Mouse (Mus musculus) urinary bladder, postnatal 36 days (tissue): Measurements from ENCODE around the gene Krtcap2.

Experiments used
- DNase-seq, 2 experiments: peaks; one replicate each; pipeline ENCODE4 v3.0.0; 2022; ENCODE audit warnings: low spot score in 2 of 2, mixed read lengths in 1 of 2

Krtcap2 gene

DNA sequence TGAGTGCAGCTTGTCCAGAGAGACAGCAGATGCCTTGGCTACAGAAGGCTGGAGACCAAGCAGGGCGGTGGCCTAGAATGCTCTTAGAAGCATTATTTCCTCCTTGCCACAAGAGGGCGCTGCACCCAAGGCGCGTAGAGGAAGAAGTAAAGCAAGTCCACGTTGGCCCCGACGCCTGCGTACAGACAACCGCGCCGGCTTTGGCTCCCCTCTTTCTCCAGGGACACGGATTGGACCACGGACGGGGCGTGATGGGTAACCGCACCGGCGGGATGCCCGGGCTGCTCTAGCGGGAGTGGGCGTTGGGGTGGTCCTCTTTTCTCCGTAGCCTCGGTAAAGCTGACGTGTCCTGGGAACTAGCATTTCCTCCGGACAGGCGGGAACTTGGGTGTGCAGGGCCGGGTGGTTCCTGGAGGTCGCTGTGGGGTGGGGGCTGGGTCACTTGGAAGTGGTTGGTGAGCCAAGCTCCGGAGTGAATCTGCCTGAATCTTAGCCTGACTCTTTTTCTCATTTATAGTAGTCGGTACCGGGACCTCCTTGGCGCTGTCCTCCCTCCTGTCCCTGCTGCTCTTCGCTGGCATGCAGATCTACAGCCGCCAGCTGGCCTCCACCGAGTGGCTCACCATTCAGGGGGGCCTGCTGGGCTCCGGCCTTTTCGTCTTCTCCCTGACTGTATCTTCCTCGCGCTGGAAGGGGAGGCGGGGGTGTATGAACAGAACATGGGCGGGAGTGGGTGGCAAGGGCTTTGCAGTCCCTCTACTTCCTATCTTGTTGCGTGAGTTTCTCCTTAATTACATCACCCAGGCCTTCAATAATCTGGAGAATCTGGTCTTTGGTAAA, 715 bp downstream of the Krtcap2 start, which contains the start of gene Trim46:
TSS of gene Trim46 (minus strand) at position 49 of the 840 bp plus-strand sequence.
- peak; percentile 82 to 88 for DNase-seq

- DNase-seq: no peak
Observed at GRCm38 (mm10) chr3:89247466-89247865, 1.7 kb downstream of the Krtcap2 start.

- peak; percentile 61 to 76 for DNase-seq
Observed at GRCm38 (mm10) chr3:89250435-89251040, 4.8 kb downstream of the Krtcap2 start.

GRCm38 (mm10) chr3:89251365-89251895, 5.7 kb downstream of the Krtcap2 start:
- DNase-seq: no peak

DNA sequence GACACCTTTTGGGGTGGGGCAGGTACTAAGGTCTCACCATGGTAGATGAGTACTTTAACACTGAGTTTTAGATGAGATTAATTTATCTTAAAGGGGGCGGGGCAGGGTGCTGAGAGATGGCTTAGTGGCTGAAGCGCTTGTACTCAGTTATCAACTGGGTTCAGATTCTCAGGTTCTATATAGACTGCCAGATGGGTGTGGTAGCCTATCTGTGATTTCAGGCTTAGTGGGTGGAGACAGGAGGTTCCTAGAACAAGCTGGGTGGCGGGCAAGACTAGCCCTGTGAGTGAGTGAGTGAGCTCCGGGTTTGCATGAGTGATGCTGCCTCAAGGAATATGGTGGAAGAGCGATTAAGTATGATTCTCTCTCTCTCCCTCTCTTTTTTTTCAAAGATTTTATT, 9.2 kb downstream of the Krtcap2 start:
- no peak for DNase-seq

- no peak for DNase-seq
Observed at GRCm38 (mm10) chr3:89256177-89256576, 10.4 kb downstream of the Krtcap2 start.

DNA sequence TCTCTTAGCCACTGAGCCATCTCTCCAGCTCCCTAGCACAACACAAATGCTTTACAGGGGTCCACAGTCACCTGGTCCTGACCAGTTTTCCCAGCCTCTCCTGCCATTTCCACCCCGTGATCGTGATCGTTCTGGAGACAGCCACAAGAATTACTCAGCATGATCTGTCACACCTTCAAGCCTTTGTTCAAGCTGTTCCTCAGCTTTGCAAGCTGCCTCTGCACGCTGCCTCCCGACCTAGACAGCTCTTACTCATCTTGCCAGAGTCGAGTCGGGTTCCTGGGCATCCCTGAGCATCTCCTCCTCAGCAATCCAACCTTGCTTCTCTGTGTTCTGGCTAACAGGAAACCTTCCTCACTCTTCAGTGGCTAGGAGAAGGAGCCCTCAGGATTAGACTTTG, 13.3 kb downstream of the Krtcap2 start, which contains the start of gene Dpm3:
TSS of gene Dpm3 (plus strand) at position 283 of the 400 bp plus-strand sequence.
- no peak for DNase-seq

DNA sequence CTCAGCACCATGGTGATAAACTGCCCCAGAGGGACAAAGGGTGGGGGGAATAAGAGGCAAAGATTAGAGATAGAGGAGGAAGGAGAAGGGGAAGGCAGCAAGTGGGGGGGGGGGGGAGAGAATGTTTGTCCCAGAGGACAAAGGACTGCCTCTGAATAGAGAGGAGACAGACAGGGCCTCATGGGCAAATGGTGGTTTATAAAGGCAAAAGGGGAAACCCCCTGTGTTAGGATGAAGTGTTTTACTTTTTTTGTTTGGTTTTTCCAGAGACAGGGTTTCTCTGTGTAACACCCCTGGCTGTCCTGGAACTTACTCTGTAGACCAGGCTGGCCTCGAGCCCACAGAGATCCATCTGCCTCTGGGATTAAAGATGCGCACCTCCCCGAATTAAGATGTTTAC, 14.4 kb downstream of the Krtcap2 start:
- DNase-seq: no peak

DNA sequence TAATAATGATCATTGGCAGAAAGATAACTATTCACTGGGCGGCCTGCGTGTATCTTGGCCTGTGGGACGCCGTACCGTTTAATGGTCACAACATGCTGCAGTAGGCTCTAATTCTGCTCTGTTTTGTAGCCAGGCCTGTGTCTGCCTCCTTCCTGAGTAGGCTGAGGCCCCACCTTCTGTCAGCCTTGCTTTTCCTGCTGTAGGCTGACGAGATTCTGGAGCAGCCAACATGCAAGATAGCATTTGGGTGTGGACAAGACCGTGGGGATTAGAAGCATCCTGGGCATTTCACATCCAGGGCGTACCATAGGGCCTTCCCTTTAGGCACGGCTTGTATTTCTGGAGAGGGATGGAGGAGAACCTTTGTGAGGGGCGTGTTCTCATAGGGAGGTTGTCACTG, 16.7 kb downstream of the Krtcap2 start:
- no peak for DNase-seq

- DNase-seq: peak; percentile 74 to 80
Observed at GRCm38 (mm10) chr3:89266439-89266893, 20.7 kb downstream of the Krtcap2 start.

GRCm38 (mm10) chr3:89268916-89269315, 23.1 kb downstream of the Krtcap2 start:
- no peak for DNase-seq

- peak; percentile 79 to 88 for DNase-seq
Observed at GRCm38 (mm10) chr3:89270051-89270755, 24.4 kb downstream of the Krtcap2 start, which contains the start of gene Slc50a1. Gene Slc50a1, minus strand, starts transcription at chr3:89270570.

DNA sequence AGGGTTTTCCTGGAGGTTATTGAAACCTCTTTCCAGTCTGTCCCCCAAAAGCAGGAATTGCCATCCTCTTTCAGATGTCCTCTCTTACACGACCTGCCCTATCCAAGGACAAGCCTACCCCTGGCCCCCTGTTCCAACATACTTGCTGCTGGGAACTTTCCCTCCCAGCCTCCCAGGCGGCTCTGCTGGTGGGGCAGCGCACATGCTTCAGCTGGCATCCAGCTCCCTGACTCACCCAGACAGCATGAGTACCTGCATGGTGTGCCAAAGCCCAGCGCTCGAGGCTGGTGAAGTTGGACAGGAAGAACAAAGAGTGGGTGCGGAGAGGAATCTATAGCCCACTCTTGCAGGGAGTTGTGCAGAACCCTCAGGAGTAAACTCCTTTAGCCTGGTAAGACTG, 25.1 kb downstream of the Krtcap2 start:
- DNase-seq: peak; percentile 36 to 59

- DNase-seq: no peak
Observed at GRCm38 (mm10) chr3:89271760-89272159, 26.0 kb downstream of the Krtcap2 start.

- no peak for DNase-seq
Observed at GRCm38 (mm10) chr3:89276061-89276460, 30.3 kb downstream of the Krtcap2 start.

DNA sequence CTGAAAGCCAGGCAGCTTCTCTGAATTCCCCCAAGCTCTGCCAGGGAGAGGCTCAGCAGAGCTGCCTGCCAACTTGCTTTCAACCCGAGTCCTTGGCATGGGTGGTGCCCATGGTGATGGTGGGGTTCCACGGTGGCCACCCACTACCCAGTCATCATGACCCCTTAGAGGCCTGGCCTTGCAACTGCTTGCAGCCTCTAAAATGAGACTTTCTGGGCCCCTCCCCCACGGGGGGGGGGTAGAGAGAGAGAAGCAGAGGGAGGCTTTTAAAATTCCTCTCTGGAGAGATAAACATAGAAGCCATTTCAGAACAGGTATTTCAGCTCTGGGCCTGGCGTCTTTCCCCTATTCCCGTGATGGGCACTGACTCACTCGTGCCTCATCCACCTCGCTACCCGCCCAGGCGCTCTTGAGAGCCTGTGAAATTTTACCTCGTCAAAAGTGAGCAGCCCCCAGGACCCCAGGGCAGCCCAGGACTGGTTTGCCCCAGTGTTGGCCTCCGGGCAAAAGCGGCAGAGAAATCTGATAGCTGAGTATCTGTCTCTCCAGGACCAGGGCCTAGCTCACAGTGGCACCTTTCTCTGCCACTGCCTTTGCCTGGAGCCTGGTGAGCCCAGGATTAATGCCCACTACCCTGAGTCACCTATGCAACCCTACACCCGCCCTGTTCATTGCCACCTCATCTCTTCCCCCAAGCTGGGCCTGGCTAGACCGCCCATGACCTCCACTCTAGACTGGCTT, 31.7 kb downstream of the Krtcap2 start:
- DNase-seq: peak; percentile 65 to 72

DNA sequence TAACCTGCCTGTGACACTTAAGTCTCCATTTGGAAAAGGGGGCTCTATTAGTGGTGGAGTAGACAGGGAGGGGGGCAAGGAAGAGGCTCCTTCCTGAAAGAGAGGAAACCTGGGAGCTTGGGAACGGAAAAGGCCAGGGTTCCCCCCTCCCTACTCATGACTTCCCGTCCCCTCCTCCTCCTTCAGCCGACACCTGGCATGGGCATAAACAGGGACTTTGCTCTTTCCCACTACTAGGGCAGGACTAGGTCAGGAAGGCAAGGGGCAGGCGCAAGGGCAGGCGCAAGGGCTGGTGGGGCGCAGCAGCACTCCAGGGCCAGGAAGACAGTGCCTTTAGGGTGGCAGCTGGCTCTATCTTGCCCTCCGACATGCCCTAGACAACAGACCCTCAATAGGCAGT, 32.3 kb downstream of the Krtcap2 start:
- DNase-seq: peak in 1 of 2 experiments; percentile 54

DNA sequence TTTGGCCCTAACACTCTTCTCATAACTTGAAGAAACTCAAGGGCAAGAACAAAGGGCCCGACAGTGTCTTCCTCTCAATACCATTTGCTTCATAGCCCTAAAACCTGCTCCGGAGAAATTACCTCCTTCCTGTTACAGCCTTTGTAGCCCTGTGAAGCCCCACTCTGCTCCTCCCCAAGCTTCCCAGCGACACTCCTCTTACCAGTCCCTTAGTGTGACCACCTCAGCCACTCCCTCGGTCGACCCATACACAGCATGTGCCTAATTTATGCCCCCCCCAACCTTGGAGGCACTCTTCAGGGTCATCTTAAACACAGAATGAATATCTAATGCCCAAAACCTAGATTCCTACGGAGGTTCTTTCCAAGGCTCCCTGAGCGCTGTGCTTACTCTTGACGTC, 32.9 kb downstream of the Krtcap2 start:
- DNase-seq: no peak

DNA sequence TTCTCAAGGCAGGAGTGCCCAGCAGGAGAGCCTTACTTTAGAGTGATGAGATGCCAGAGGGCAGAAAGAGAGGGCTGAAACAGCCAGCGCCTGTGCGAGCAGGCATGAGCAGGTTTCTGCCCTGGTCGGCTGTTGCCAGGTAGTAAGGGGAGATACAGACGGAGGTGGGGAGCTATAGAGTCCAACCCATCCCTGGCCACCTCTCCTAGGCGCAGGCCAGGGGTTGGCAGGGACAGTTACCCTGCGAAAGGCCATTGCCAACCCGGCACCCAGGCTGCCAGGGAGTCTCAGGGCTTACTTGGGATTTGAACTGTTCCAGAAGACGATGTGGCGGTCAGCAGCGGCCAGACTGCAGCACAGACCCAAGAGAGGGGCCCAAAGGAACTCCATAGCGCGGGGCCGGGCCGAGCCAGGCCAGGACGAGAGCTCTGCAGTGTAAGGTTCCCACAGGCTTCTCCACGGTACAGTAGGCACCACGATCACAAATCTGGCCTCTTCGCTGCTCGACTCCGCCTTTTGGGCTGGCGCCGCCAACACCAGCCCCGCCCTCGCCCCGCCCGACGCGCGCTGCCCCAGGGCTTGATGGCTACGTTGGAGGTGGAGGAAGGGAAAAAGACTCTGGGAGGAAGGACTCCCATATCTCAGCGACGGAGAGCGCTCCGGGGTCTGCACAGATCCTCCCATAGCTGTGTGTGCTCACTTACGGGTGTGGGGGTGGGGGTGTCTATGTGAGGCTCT, 33.6 kb downstream of the Krtcap2 start:
- peak; percentile 86 to 87 for DNase-seq

GRCm38 (mm10) chr3:89280050-89280605, 34.4 kb downstream of the Krtcap2 start:
- peak; percentile 21 to 50 for DNase-seq
